Mouse (Mus musculus): ENCODE results near the gene Duox1.

The Duox1 gene

DNA sequence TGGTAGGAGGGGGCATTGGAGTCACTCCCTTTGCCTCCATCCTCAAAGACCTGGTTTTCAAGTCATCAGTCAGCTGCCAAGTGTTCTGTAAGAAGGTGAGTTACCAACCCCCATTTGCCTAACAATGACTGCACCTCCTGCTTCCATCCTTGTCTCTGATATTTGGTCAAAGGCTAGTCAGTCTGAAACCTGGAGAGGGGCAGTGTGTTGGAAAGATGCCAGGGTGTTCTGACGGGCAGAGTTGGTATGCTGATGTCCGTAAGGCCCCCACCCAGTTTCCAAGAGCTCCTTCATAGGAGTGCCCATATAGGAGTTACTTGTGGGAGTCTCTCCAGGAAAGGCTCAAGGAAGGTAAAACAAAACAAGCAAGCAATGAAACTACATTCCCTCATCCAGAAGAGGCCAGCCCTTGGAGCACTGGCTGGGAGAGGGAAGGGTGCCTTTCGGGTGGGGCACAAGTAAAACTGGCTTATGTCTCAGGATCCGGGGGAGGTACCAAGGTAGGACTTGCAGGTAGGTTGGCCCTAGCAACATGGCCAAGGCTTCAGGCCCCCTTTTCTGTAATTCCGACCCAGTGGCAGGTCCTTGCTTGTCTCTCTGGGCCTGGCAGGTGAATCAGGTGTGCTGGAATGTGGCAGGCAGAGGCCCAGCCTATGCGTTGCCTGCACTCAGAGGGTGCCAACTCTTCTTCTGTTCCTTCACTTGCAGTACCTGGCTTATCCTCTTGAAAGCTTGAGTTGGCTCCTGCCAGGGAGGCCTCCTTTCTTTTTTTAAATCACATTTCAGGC, 29.8 kb downstream of the Duox1 start:
- POLR2A ChIA-PET: interaction anchor here in 3 of 4 experiments (0.6 to 21.9 kb wide), 7 partner anchors 10 to 33 kb away, joined by 3 to 342 read pairs (median 5); partner anchors contain the start of gene Shf (in 2 of the 3)
- CTCF ChIA-PET: interaction anchor here in 3 of 4 experiments (0.6 to 1.5 kb wide), 5 partner anchors 21 to 160 kb away, joined by 3 to 5 read pairs (median 3); partner anchors contain the start of gene Shf (in 1 of the 3)

GRCm38 (mm10) chr2:122346164-122346563, 30.7 kb downstream of the Duox1 start:
- CTCF ChIA-PET: interaction anchor here in 3 of 4 experiments (0.8 to 3.8 kb wide), 4 partner anchors 19 to 103 kb away, joined by 3 to 26 read pairs (median 4); partner anchors contain the start of gene Shf (in 1 of the 3)
- POLR2A ChIA-PET: interaction anchor here in 2 of 4 experiments (0.6 to 21.9 kb wide), 7 partner anchors 11 to 40 kb away, joined by 3 to 342 read pairs (median 24); partner anchors contain the start of gene Shf (in 2 of the 2)

GRCm38 (mm10) chr2:122347257-122347656, 31.8 kb downstream of the Duox1 start:
- POLR2A ChIA-PET: interaction anchor here in 3 of 4 experiments (0.7 to 21.9 kb wide), 10 partner anchors 12 to 200 kb away, joined by 3 to 342 read pairs (median 13); partner anchors contain the start of genes Shf (in 2 of the 3) and B2m (in 1 of the 3)

GRCm38 (mm10) chr2:122348531-122349131, 33.2 kb downstream of the Duox1 start:
- ChIA-PET CTCF (interaction anchor here (0.6 to 3.8 kb wide), 29 partner anchors 8 to 776 kb away, joined by 3 to 26 read pairs (median 6); partner anchors contain the start of gene Shf (in 2 of the 4)), POLR2A (interaction anchor here (0.6 to 21.9 kb wide), 29 partner anchors 8 to 482 kb away, joined by 3 to 342 read pairs (median 4); partner anchors contain the start of genes Shf (in 3 of the 4), B2m (in 1 of the 4), Casc4 (in 1 of the 4) and Trim69 (in 1 of the 4))

More at GRCm38 (mm10) chr2:122347257-122347656, 31.8 kb downstream of the Duox1 start:
- CTCF ChIA-PET: interaction anchor here in 2 of 4 experiments (2.2 to 3.8 kb wide), 5 partner anchors 18 to 34 kb away, joined by 9 to 26 read pairs (median 10); partner anchors contain the start of gene Shf (in 1 of the 2)

GRCm38 (mm10) chr2:122349136-122349785, 33.8 kb downstream of the Duox1 start:
- ChIA-PET CTCF (interaction anchor here in 3 of 4 experiments (0.9 to 3.8 kb wide), 18 partner anchors 8 to 247 kb away, joined by 3 to 26 read pairs (median 6); partner anchors contain the start of gene Shf (in 2 of the 3)), POLR2A (interaction anchor here (0.6 to 21.9 kb wide), 22 partner anchors 10 to 392 kb away, joined by 3 to 342 read pairs (median 6); partner anchors contain the start of genes Shf (in 3 of the 4) and Trim69 (in 1 of the 4))

DNA sequence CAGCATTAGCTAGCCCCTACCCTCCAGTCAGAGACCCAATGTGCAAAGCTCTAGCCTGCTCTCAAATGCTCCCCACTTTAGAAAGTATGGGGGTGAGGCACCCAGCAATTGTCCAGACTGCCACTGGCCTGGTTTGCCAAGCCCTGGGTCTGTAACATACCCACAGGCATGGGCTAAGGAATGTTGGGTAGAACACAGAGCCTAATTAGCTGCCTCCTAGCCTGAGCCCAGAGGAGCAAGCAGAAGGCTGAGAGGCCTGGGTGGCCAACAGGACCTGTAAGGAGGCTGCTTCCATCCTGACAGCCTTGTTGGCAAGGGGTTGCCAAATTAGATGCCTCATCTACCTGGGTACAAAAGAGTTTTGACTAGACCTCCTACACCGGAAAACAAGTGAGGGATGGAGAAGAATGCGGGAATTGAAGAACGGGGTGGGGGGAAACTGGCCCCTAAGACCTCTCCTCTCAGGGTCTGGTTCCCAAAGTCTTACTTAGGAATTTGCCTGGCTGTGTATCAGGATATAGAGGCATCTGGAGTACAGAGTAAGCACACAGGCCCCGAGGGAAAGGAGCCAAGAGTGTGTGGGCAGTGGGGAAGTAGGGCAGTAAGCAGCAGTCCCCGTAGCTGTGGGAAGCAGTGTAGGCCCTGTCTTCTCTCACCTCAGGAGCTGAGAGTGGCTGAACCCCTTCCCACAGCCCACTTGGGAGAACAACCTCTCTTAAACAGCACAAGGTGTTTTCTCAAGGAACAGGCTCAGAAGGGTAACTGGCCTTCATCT, 35.9 kb downstream of the Duox1 start:
- ChIA-PET CTCF (interaction anchor here (0.9 to 2.7 kb wide), 8 partner anchors 11 to 30 kb away, joined by 3 to 14 read pairs (median 7); partner anchors contain the start of gene Shf (in 2 of the 4)), POLR2A (interaction anchor here (0.6 to 21.9 kb wide), 20 partner anchors 9 to 233 kb away, joined by 3 to 342 read pairs (median 7); partner anchors contain the start of genes Shf (in 4 of the 4) and Spg11 (in 1 of the 4))

DNA sequence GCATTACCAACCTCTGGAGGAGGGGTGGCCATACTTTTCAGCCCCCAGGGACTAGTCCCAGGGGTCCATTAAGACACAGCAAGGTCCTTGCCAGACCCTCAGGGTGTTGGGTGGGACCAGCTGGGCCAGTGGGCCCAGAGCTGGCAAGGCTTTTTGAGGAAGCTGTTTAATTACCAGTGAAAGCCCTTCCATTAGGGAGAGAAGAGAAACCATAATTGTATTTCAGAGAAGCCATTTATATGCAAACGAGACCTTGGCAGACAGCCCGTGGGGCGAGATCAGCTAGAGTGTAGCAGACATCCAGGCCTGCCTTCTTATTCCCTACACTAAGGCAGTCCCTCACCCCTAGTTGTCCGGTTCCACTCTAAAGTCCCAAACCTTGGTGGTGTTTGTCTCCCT, 36.5 kb downstream of the Duox1 start:
- POLR2A ChIA-PET: interaction anchor here (0.6 to 21.9 kb wide), 26 partner anchors 8 to 313 kb away, joined by 3 to 342 read pairs (median 4); partner anchors contain the start of genes Shf (in 4 of the 4) and Spg11 (in 1 of the 4)
- CTCF ChIA-PET: interaction anchor here (0.7 to 2.7 kb wide), 12 partner anchors 11 to 276 kb away, joined by 3 to 14 read pairs (median 5); partner anchors contain the start of gene Shf (in 2 of the 4)

GRCm38 (mm10) chr2:122352992-122353391, 37.5 kb downstream of the Duox1 start:
- ChIA-PET POLR2A (interaction anchor here (0.6 to 21.9 kb wide), 19 partner anchors 7 to 226 kb away, joined by 3 to 342 read pairs (median 5); partner anchors contain the start of gene Shf (in 3 of the 4)), CTCF (interaction anchor here (0.6 to 2.7 kb wide), 10 partner anchors 10 to 327 kb away, joined by 3 to 14 read pairs (median 4); partner anchors contain the start of gene Shf (in 1 of the 4))

DNA sequence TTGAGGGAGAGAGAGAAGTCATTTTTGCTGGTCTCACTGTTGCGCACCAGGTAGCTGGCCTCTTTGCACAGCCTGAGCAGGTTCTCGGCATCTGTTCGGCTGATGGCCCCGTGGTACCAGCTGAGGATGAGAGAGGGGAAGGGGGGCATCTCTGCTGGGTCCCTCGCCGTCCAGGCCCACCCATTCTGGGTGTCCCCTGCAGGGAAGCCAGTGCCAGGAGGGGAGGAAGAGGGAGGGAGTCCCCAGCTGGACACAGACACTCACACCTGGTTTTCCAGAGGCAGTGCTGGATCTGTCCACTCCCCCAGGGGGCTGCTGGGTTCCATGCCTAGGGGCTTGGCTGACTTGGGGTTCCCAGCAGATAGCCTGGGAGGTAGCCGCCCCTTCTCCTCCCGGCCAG, 38.3 kb downstream of the Duox1 start:
- ChIA-PET CTCF (interaction anchor here (0.6 to 2.7 kb wide), 4 partner anchors 9 to 328 kb away, joined by 3 to 12 read pairs (median 9); no protein-coding TSS in a partner anchor), POLR2A (interaction anchor here in 3 of 4 experiments (0.9 to 21.9 kb wide), 7 partner anchors 9 to 24 kb away, joined by 3 to 342 read pairs (median 16); partner anchors contain the start of gene Shf (in 3 of the 3))

- CTCF ChIA-PET: interaction anchor here in 3 of 4 experiments (0.6 to 2.6 kb wide), 4 partner anchors 11 to 274 kb away, joined by 4 to 8 read pairs (median 6); no protein-coding TSS in a partner anchor
- POLR2A ChIA-PET: interaction anchor here (0.6 to 21.9 kb wide), 14 partner anchors 8 to 1616 kb away, joined by 3 to 342 read pairs (median 4); partner anchors contain the start of genes Shf (in 4 of the 4) and Spg11 (in 1 of the 4)
Observed at GRCm38 (mm10) chr2:122354191-122354929, 38.9 kb downstream of the Duox1 start.

DNA sequence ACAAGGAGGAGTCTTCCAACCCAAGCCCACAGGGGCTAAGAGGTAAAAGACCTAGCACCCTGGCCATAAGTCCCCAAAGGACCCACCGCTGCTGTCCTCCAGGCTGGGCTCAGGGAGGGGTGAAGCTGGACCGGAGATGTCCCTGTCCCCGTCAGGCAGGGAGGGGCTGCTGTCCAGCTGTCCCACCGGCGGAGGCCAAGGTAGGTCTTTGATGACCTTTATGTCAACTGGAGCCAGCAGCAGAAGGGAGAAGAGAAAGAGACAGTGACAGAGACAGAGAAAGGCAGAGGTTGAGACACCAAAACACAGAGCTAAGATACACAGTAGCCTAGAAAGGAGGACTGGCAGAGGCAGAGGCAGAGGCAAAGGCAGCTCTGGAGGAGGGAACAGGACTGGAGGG, 39.9 kb downstream of the Duox1 start:
- POLR2A ChIA-PET: interaction anchor here (0.6 to 21.9 kb wide), 11 partner anchors 10 to 1617 kb away, joined by 3 to 342 read pairs (median 4); partner anchors contain the start of genes Shf (in 4 of the 4) and B2m (in 1 of the 4)

DNA sequence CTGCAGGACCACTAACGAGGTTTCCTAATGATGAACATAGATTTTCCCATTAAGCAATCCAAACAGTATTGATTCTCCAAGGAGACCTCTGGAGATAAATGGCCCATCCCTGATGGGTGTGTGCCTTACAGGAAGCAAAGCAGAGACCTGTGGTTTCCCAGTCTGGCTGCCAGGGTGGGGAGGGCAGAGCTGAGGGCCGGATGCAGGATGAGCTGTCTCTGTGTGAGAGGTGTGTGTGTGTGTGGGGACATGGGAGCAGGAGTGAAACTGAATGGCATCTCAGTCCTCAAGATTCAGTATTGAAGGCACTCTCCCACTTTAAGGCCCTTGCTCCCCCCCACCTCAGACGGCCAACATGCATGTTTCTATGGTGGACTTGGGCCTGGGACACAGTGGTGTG, 40.7 kb downstream of the Duox1 start:
- ChIA-PET CTCF (interaction anchor here in 3 of 4 experiments (0.6 to 2.3 kb wide), 6 partner anchors 8 to 499 kb away, joined by 3 to 8 read pairs (median 4); partner anchors contain the start of gene Shf (in 1 of the 3)), POLR2A (interaction anchor here in 3 of 4 experiments (0.6 to 21.9 kb wide), 9 partner anchors 8 to 246 kb away, joined by 3 to 342 read pairs (median 4); partner anchors contain the start of genes Shf (in 3 of the 3) and B2m (in 1 of the 3))

More for the DNA sequence above, 39.9 kb downstream of the Duox1 start:
- CTCF ChIA-PET: interaction anchor here in 3 of 4 experiments (0.6 to 2.6 kb wide), 5 partner anchors 10 to 273 kb away, joined by 3 to 8 read pairs (median 4); no protein-coding TSS in a partner anchor

DNA sequence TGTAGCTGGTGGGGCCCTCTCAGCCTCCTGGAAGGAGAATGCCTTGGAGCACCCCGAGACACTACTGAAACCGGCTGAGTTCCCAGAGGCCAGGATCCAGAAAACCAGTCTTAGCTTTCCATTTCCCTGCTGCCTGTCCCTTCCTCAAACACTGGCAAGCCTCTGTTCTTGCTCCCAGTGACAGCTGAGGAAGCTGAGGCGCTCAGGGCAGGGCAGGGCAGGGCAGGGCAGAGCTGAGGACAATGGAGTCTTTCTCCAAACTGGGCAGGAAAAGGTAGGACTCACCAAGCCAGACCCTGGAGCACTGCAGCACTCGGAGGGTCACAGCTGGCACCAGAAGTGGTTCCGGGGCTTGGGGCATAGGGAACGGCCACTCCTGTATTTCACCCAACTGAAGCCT, 44.8 kb downstream of the Duox1 start:
- ChIA-PET CTCF (interaction anchor here in 2 of 4 experiments (0.6 to 1.3 kb wide), 2 partner anchors 11 to 12 kb away, joined by 3 to 6 read pairs; no protein-coding TSS in a partner anchor), POLR2A (interaction anchor here (0.5 to 21.9 kb wide), 10 partner anchors 8 to 314 kb away, joined by 3 to 342 read pairs (median 10); partner anchors contain the start of gene Shf (in 3 of the 4))

GRCm38 (mm10) chr2:122361181-122361580, 45.7 kb downstream of the Duox1 start:
- POLR2A ChIA-PET: interaction anchor here (0.5 to 21.9 kb wide), 12 partner anchors 7 to 1167 kb away, joined by 3 to 342 read pairs (median 10); partner anchors contain the start of gene Shf (in 3 of the 4)

More at GRCm38 (mm10) chr2:122361181-122361580, 45.7 kb downstream of the Duox1 start:
- CTCF ChIA-PET: interaction anchor here in 1 of 4 experiments (1.1 kb wide), 1 partner anchor 12 kb away, joined by 7 read pairs; no protein-coding TSS in a partner anchor

Measured in embryonic stem cell, embryonic (primary cell).